Mouse (Mus musculus) heart, embryonic 16.5 days (tissue): ENCODE data around the gene Flvcr2. TPM values are rescaled to one million over a fixed set of nuclear protein-coding genes. Genes with fewer than 3 reads are reported as not detected.

Experiments used
- ATAC-seq: fragments of 200-750 bp; cut with Nextera tagmentation; replicated peaks from 2 replicates; pipeline ENCODE4 v1.8.0; 2017; ENCODE audit warnings: moderate number of reproducible peaks; ENCODE audit not compliant: insufficient read depth, low FRiP score; ENCODE audit errors: extremely low read depth
- H3K27ac ChIP-seq: fragments of 300-500 bp; sonication (generic); 2 replicates; pipeline ENCODE4 v1.5.1; 2014; ENCODE audit warnings: mild to moderate bottlenecking, low read length, control low read depth, moderate library complexity
- H3K27me3 ChIP-seq: fragments of 300-500 bp; sonication (generic); 2 replicates; pipeline ENCODE4 v1.6.1; 2014; ENCODE audit warnings: low read length, mixed read lengths; ENCODE audit not compliant: control insufficient read depth, insufficient read depth
- H3K36me3 ChIP-seq: fragments of 300-500 bp; sonication (generic); 2 replicates; pipeline ENCODE4 v1.6.1; 2014; ENCODE audit not compliant: control insufficient read depth, insufficient read depth
- H3K4me1 ChIP-seq: fragments of 300-500 bp; sonication (generic); 2 replicates; pipeline ENCODE4 v1.6.1; 2014; ENCODE audit warnings: low read length, mixed read lengths; ENCODE audit not compliant: control insufficient read depth, insufficient read depth
- H3K4me2 ChIP-seq: fragments of 300-500 bp; sonication (generic); 2 replicates; pipeline ENCODE4 v1.6.1; 2014; ENCODE audit warnings: low read depth, mild to moderate bottlenecking, control low read depth, low read length
- H3K4me3 ChIP-seq: fragments of 300-500 bp; sonication (generic); 2 replicates; pipeline ENCODE4 v1.5.1; 2014; ENCODE audit warnings: mild to moderate bottlenecking, control low read depth, low read length
- H3K9ac ChIP-seq: fragments of 300-500 bp; sonication (generic); 2 replicates; pipeline ENCODE4 v1.6.1; 2014; ENCODE audit warnings: low read length, control low read depth
- H3K9me3 ChIP-seq: fragments of 300-500 bp; sonication (generic); replicated peaks from 2 replicates; pipeline ENCODE4 v1.6.1; 2016; ENCODE audit warnings: low read length; ENCODE audit not compliant: control insufficient read depth
- WGBS: fragments of 180-500 bp; shearing (Covaris S2); extraction: QIAGEN DNeasy Blood & Tissue Kit; methylation state at CpG from one replicate; pipeline ENCODE4 v1.1.7; 2014; 5-methylcytosine and 5-hydroxymethylcytosine counted together
- polyA plus RNA-seq: library from polyadenylated mRNA; unstranded; fragments of >200 nt; fragmentation: Nextera tagmentation; extraction: Ambion mirVana; gene quantifications from 2 replicates; pipeline ENCODE4 v1.2.1, GENCODE M21; 2015

The Flvcr2 gene
- polyA plus RNA-seq, 1 experiment from 2014 or later = 10.4 TPM

GRCm38 (mm10) chr12:85705831-85706530 is 40.4 kb upstream of the Flvcr2 start:
- Histone ChIP-seq H3K27ac (peak overlapping the region; percentile 87), H3K4me3 (peak overlapping the region; percentile 63), H3K4me1 (peaks cover 13% of the 10 kb centered on the region), H3K9me3 (no peaks in the 10 kb centered on the region), H3K4me2 (peak overlapping the region; percentile 97), H3K36me3 (no peaks in the 10 kb centered on the region), H3K27me3 (no peaks in the 10 kb centered on the region), H3K9ac (peak overlapping the region; percentile 80)
- ATAC-seq = no peak
- 18% methylated on average over 17 of the region's 17 CpGs for WGBS

DNA sequence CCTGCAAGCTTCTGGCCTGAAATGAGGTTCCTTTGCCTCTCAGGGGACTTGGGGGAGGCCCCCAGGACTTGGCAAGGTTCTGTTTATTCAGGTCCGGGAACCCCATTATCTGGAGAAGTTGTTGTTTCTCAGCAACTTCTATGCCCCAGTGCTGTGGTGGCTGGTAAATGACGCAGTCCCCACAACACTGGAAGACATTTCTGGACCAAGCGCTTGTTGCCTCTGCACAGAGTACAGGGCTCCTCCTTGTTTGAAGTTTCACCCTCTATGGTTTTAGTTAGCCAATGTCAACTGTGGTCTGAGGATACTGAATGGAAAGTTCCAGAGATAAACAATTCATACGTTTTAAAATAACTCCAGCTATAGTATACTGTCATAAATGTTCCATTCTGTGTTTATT is 39.4 kb upstream of the Flvcr2 start:
- no peak for ATAC-seq

DNA sequence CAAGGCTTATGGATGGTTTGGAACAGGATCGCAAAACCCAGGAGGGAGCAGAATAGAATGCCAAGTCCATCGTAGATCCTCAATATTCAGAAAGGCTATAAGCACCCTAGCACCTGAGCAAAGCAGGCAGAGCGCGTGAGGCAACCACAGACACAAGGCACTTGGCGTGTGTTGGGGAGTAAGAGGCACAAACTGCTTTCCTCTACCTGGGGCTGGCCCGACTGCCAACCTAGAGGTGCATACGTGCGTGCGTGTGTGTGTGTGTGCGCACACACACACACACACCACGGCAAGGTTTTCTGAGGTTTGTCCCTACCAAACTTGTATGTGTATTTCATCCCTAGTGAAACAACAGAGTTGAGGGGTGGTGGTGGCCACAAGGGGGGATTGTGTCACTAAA is 38.9 kb upstream of the Flvcr2 start:
- Histone ChIP-seq H3K27me3 (no peaks in the 10 kb centered on the region), H3K4me2 (no peak overlapping the region), H3K4me1 (peaks cover 13% of the 10 kb centered on the region), H3K4me3 (no peak overlapping the region), H3K27ac (no peak overlapping the region), H3K36me3 (no peaks in the 10 kb centered on the region), H3K9me3 (no peaks in the 10 kb centered on the region), H3K9ac (no peak overlapping the region)
- ATAC-seq = no peak
- 90% methylated on average over 11 of the region's 11 CpGs for WGBS

More for the DNA sequence above, 39.4 kb upstream of the Flvcr2 start:
- 66% methylated on average over 4 of the region's 4 CpGs for WGBS
- Histone ChIP-seq H3K4me2 (no peak overlapping the region), H3K36me3 (no peaks in the 10 kb centered on the region), H3K27ac (no peak overlapping the region), H3K4me1 (peaks cover 13% of the 10 kb centered on the region), H3K9ac (no peak overlapping the region), H3K9me3 (no peaks in the 10 kb centered on the region), H3K27me3 (no peaks in the 10 kb centered on the region), H3K4me3 (no peak overlapping the region)

DNA sequence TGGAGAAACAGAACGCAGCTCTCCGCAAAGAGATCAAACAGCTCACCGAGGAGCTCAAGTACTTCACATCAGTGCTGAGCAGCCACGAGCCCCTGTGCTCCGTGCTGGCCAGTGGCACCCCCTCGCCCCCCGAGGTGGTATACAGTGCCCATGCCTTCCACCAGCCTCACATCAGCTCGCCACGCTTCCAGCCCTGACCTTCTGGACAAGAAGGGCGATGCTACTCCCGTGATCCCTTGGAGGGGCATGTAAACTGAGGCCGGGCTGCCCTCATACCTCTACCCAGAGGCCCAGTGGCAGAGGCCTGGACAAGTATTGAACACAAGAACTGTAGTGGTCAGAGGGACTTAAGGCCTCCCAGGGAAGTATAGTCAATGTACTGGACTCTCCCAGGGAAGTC is 37.8 kb upstream of the Flvcr2 start:
- no peaks in the 10 kb centered on the region for H3K9me3 ChIP-seq
- no peaks in the 10 kb centered on the region for H3K36me3 ChIP-seq
- H3K27ac ChIP-seq = no peak overlapping the region
- H3K27me3 ChIP-seq = no peaks in the 10 kb centered on the region
- peaks cover 13% of the 10 kb centered on the region for H3K4me1 ChIP-seq
- H3K9ac ChIP-seq = no peak overlapping the region
- H3K4me3 ChIP-seq = no peak overlapping the region
- H3K4me2 ChIP-seq = no peak overlapping the region
- 79% methylated on average over 12 of the region's 12 CpGs for WGBS
- no peak for ATAC-seq

GRCm38 (mm10) chr12:85710695-85711094 is 35.6 kb upstream of the Flvcr2 start:
- ATAC-seq = no peak
- Histone ChIP-seq H3K9me3 (no peaks in the 10 kb centered on the region), H3K36me3 (no peaks in the 10 kb centered on the region), H3K4me3 (no peak overlapping the region), H3K27ac (no peak overlapping the region), H3K4me2 (no peak overlapping the region), H3K27me3 (no peaks in the 10 kb centered on the region), H3K9ac (no peak overlapping the region), H3K4me1 (peaks cover 5% of the 10 kb centered on the region)
- WGBS = 73% methylated on average over 7 of the region's 7 CpGs

DNA sequence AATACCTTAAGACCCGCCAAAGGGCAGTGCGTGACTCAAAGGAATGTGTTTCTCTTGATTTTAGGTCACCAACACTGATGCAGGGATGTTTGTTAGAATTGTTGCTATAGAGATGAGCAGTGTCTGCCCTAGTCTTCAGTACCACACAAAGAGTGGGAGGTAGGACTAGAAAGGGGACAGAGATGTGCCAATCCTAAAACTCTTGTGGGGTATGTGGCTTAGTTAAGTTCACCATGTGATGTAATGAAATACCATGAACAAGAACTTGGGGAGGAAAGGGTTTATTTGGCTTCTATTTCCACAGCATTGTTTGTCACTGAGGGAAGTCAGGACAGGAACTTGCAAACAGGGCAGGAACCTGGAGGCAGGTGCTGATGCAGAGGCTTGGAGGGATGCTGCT is 33.8 kb upstream of the Flvcr2 start:
- Histone ChIP-seq H3K9me3 (no peaks in the 10 kb centered on the region), H3K4me1 (no peaks in the 10 kb centered on the region), H3K36me3 (no peaks in the 10 kb centered on the region), H3K4me2 (no peak overlapping the region), H3K27me3 (no peaks in the 10 kb centered on the region), H3K4me3 (no peak overlapping the region), H3K9ac (no peak overlapping the region), H3K27ac (no peak overlapping the region)
- ATAC-seq = no peak
- 76% methylated on average over 2 of the region's 2 CpGs for WGBS

- WGBS = 90% methylated on average over 5 of the region's 5 CpGs
- Histone ChIP-seq H3K4me3 (no peak overlapping the region), H3K36me3 (no peaks in the 10 kb centered on the region), H3K9me3 (no peaks in the 10 kb centered on the region), H3K4me1 (no peaks in the 10 kb centered on the region), H3K27me3 (no peaks in the 10 kb centered on the region), H3K9ac (no peak overlapping the region), H3K27ac (no peak overlapping the region), H3K4me2 (no peak overlapping the region)
- ATAC-seq = no peak
Observed at GRCm38 (mm10) chr12:85714126-85714525, 32.2 kb upstream of the Flvcr2 start.

DNA sequence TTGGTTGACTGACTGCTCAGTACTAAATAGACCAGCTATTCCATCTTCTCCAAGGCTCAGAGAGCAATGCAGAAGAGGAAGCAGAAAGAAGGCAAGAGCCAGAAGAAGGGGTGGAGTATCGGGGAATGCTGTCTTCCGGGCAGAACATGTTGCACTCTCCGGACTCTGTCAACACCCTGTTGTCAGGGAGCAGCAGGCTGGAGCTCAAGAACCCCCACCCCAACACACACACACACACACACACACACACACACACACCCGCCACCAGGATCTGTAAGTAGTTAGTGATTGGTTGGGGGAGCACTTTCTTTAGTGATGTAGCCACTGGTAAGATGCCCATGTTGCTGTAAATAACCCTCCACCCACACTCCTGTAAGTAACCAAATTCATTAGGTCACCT is 21.0 kb upstream of the Flvcr2 start:
- Histone ChIP-seq H3K4me3 (no peak overlapping the region), H3K9ac (no peak overlapping the region), H3K4me2 (no peak overlapping the region), H3K27me3 (no peaks in the 10 kb centered on the region), H3K36me3 (no peaks in the 10 kb centered on the region), H3K27ac (no peak overlapping the region), H3K4me1 (no peaks in the 10 kb centered on the region), H3K9me3 (no peaks in the 10 kb centered on the region)
- no peak for ATAC-seq
- 32% methylated on average over 4 of the region's 4 CpGs for WGBS

GRCm38 (mm10) chr12:85726729-85727397 is 19.5 kb upstream of the Flvcr2 start:
- WGBS = 36% methylated on average over 6 of the region's 6 CpGs
- no peak for ATAC-seq
- H3K27me3 ChIP-seq = no peaks in the 10 kb centered on the region
- no peak overlapping the region for H3K4me2 ChIP-seq
- no peak overlapping the region for H3K27ac ChIP-seq
- H3K9me3 ChIP-seq = no peaks in the 10 kb centered on the region
- no peaks in the 10 kb centered on the region for H3K4me1 ChIP-seq
- no peak overlapping the region for H3K4me3 ChIP-seq
- H3K36me3 ChIP-seq = no peaks in the 10 kb centered on the region
- H3K9ac ChIP-seq = no peak overlapping the region
